Mouse (Mus musculus) liver, adult 2 months (tissue): ENCODE data around the gene Cldn4.

ENCODE experiments used
- CTCF ChIP-seq: fragments of 200-500 bp; IDR thresholded peaks from 2 replicates; pipeline ENCODE4 v1.5.1; 2011; ENCODE audit warnings: low read depth, low read length, control low read depth
- POLR2A ChIP-seq: fragments of 200-500 bp; IDR thresholded peaks from 2 replicates; pipeline ENCODE4 v1.6.1; 2011; ENCODE audit warnings: low read length, control low read depth; ENCODE audit not compliant: insufficient read depth; ENCODE audit errors: extremely low read depth

GRCm38 (mm10) chr5:134963546-134963945, 16.8 kb upstream of the Cldn4 start:
- TF ChIP-seq CTCF (no peak), POLR2A (no peak)
